Mouse (Mus musculus) heart, postnatal 0 days (tissue): Measurements from ENCODE around the gene Sephs2. TPM values are rescaled to one million over a fixed set of nuclear protein-coding genes. Genes with fewer than 3 reads are reported as not detected.

ENCODE experiments used
- ATAC-seq: fragments of 200-750 bp; cut with Nextera tagmentation; 2 replicates; pipeline ENCODE4 v1.8.0; 2017; ENCODE audit warnings: low read depth, moderate number of reproducible peaks, moderate library complexity; ENCODE audit not compliant: insufficient read depth
- DNase-seq: peaks from one replicate; pipeline ENCODE4 v3.0.0-alpha.2; 2016; ENCODE audit warnings: low spot score
- H3K27ac ChIP-seq: fragments of 300-500 bp; sonication (generic); 2 replicates; pipeline ENCODE4 v1.5.1; 2014; ENCODE audit warnings: low read depth, mild to moderate bottlenecking
- H3K27me3 ChIP-seq: fragments of 300-500 bp; sonication (generic); 2 replicates; pipeline ENCODE4 v1.6.1; 2014; ENCODE audit warnings: low read length, mixed read lengths; ENCODE audit not compliant: control insufficient read depth, insufficient read depth
- H3K36me3 ChIP-seq: fragments of 300-500 bp; sonication (generic); replicated peaks from 2 replicates; pipeline ENCODE4 v1.6.1; 2014; ENCODE audit warnings: low read length, mixed read lengths; ENCODE audit not compliant: control insufficient read depth, insufficient read depth
- H3K4me1 ChIP-seq: fragments of 300-500 bp; sonication (generic); 2 replicates; pipeline ENCODE4 v1.6.1; 2014; ENCODE audit warnings: antibody characterized with exemption; ENCODE audit not compliant: control insufficient read depth, insufficient read depth
- H3K4me2 ChIP-seq: fragments of 300-500 bp; sonication (generic); 2 replicates; pipeline ENCODE4 v1.6.1; 2014; ENCODE audit warnings: low read depth, mild to moderate bottlenecking, low read length, moderate library complexity
- H3K4me3 ChIP-seq: fragments of 300-500 bp; sonication (generic); 2 replicates; pipeline ENCODE4 v1.5.1; 2014; ENCODE audit warnings: low read depth, low read length
- H3K9ac ChIP-seq: fragments of 300-500 bp; sonication (generic); replicated peaks from 2 replicates; pipeline ENCODE4 v1.6.1; 2014; ENCODE audit warnings: low read depth, low read length, mixed read lengths
- H3K9me3 ChIP-seq: fragments of 300-500 bp; sonication (generic); replicated peaks from 2 replicates; pipeline ENCODE4 v1.6.1; 2016; ENCODE audit warnings: low read length; ENCODE audit not compliant: control insufficient read depth
- CTCF ChIP-seq: IDR thresholded peaks from 2 replicates; pipeline ENCODE4 v1.5.1; 2016; ENCODE audit warnings: antibody characterized with exemption, control low read depth, low read depth
- EP300 ChIP-seq: IDR thresholded peaks from 2 replicates; pipeline ENCODE4 v1.6.1; 2016; ENCODE audit warnings: antibody characterized with exemption, low read depth
- WGBS: fragments of 180-500 bp; shearing (Covaris S2); extraction: QIAGEN DNeasy Blood & Tissue Kit; methylation state at CpG from one replicate; pipeline ENCODE4 v1.1.7; 2014; 5-methylcytosine and 5-hydroxymethylcytosine counted together
- polyA plus RNA-seq: library from polyadenylated mRNA; unstranded; fragments of >200 nt; fragmentation: Nextera tagmentation; extraction: Ambion mirVana; gene quantifications from 2 replicates; pipeline ENCODE4 v1.2.1, GENCODE M21; 2015
- total RNA-seq: library from RNA; depleted of rRNA; stranded (reverse); fragments of >200 nt; gene quantifications from 2 replicates; pipeline ENCODE4 v1.2.3, GENCODE M21; 2014; ENCODE audit warnings: low replicate concordance

The Sephs2 gene
- total and polyA plus RNA-seq, 2 experiments from 2014 or later: 55.7 to 78.0 TPM

DNA sequence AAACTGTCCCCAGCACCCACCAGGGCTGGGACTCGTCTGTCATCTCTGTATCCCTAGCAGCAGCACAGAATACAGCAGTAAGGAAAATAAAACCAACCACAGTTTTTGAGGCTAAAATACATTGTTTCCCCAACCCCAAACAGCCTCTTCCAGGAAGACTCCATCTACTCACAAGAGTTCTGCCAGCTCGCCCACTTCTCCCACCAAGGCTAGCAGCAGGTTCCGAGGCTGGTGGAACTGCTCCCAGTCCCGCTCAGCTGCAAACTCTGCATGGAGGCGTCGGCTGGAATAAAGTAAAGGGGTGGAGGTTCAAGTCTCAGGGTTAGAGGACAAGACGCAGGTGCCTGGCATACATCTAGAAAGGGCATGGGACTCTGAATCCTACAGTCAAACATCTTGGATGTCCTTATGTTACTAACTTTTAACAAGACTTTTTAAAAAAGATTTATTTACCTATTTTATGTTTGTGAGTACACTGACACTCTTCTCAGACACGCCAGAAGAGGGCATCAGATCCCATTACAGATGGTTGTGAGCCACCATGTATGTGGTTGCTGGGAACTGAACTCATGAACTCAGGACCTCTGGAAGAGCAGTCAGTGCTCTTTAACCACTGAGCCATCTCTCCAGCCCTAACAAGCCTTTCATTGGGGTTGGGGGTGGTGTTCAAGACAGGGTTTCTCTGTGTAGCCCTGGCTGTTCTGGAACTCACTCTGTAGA is 14.5 kb downstream of the Sephs2 start:
- 74% methylated on average over 8 of the region's 8 CpGs for WGBS
- Histone ChIP-seq H3K27me3 (no peaks in the 10 kb centered on the region), H3K4me1 (peaks cover 19% of the 10 kb centered on the region; the same call in 1 of the 2 replicates), H3K9me3 (no peaks in the 10 kb centered on the region), H3K9ac (no peak overlapping the region), H3K27ac (no peak overlapping the region), H3K36me3 (0 out of 2 replicates have a peak, but pooled peaks cover 4% of the 10 kb centered on the region), H3K4me3 (no peak overlapping the region), H3K4me2 (peak overlapping the region; percentile 70; the same call in 1 of the 2 replicates)
- no peak for DNase-seq
- TF ChIP-seq EP300 (no peak), CTCF (no peak)
- no peak for ATAC-seq

DNA sequence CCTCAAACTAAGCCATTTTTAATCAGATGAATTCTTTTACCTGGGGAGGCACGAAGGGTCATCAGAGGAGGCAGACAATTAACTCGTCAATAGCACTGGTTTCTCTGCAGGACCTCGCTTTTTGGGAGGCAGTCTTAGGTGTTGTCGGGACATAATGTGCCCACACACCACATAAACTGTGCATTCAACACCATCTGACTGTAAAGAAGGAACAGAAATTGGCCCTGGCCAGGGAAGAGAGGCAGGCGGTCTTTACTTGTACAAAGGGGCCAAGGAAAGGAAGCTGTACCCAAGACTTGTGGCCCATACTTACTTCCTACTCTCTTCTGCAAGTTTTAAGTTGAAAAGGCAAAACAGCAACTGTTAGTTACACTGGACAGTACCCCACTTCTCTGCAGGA is 17.3 kb downstream of the Sephs2 start:
- no peaks in the 10 kb centered on the region for H3K27me3 ChIP-seq
- DNase-seq: no peak
- WGBS: 85% methylated on average over 5 of the region's 5 CpGs
- TF ChIP-seq CTCF: no peak
- no peak for TF ChIP-seq EP300
- 0 out of 2 replicates have a peak, but pooled peaks cover 4% of the 10 kb centered on the region for H3K36me3 ChIP-seq
- no peak overlapping the region for H3K4me3 ChIP-seq
- H3K4me2 ChIP-seq: no peak overlapping the region
- H3K9ac ChIP-seq: no peak overlapping the region
- no peak for ATAC-seq
- peaks cover 19% of the 10 kb centered on the region; the same call in 1 of the 2 replicates for H3K4me1 ChIP-seq
- H3K9me3 ChIP-seq: no peaks in the 10 kb centered on the region
- no peak overlapping the region for H3K27ac ChIP-seq

DNA sequence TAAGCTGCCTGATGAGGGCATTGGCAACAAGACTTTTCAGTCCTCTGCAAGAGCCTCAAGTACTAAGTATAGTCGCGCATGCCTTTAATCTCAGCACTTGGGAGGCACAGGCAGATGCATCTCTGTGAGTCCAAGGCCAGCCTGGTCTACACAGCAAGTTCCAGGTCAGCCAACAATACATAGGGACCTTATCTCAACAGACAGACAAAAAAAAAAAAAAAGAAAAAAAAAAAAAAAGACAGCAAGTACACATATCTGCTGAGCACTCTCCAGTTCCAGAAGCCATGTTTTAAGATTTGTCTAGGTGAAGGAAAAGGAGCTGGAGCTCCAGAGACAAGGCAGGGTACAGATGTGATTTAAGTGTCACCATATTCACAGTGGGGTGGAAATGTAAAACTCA is 17.9 kb downstream of the Sephs2 start:
- WGBS: 95% methylated on average over 2 of the region's 2 CpGs
- H3K4me3 ChIP-seq: no peak overlapping the region
- peaks cover 17% of the 10 kb centered on the region; the same call in 1 of the 2 replicates for H3K4me1 ChIP-seq
- H3K27ac ChIP-seq: no peak overlapping the region
- ATAC-seq (no peak), DNase-seq (no peak)
- H3K9ac ChIP-seq: no peak overlapping the region
- H3K9me3 ChIP-seq: no peaks in the 10 kb centered on the region
- no peaks in the 10 kb centered on the region for H3K27me3 ChIP-seq
- 0 out of 2 replicates have a peak, but pooled peaks cover 4% of the 10 kb centered on the region for H3K36me3 ChIP-seq
- H3K4me2 ChIP-seq: no peak overlapping the region
- TF ChIP-seq EP300 (no peak), CTCF (no peak)

DNA sequence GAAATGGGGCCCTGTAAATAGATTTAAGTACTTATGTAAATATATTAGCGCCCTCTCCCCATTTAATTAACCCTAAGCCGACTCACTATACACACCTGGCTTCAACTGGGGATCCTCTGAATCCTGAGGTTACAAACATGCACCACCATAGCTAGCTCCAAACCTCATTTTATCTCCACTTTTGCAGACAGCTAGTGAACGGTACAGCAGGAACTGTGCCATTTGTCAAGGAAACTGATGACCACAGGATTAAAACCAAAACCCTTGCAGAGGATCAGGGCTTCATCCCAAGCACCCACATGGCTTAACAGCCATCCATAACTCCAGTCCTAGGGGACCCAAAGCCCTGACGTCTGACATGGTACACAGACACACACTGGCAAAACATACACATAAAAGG is 18.8 kb downstream of the Sephs2 start:
- TF ChIP-seq CTCF: no peak
- no peak for TF ChIP-seq EP300
- H3K9me3 ChIP-seq: no peaks in the 10 kb centered on the region
- ATAC-seq: no peak
- no peak overlapping the region for H3K27ac ChIP-seq
- H3K27me3 ChIP-seq: no peaks in the 10 kb centered on the region
- H3K36me3 ChIP-seq: 0 out of 2 replicates have a peak, but pooled peaks cover 4% of the 10 kb centered on the region
- H3K4me1 ChIP-seq: peaks cover 14% of the 10 kb centered on the region; the same call in 1 of the 2 replicates
- DNase-seq: no peak
- no peak overlapping the region; the same call in 1 of the 2 replicates for H3K9ac ChIP-seq
- 28% methylated on average over 4 of the region's 4 CpGs for WGBS
- H3K4me3 ChIP-seq: peak overlapping the region; percentile 57; the same call in 1 of the 2 replicates
- H3K4me2 ChIP-seq: peak overlapping the region; percentile 68

DNA sequence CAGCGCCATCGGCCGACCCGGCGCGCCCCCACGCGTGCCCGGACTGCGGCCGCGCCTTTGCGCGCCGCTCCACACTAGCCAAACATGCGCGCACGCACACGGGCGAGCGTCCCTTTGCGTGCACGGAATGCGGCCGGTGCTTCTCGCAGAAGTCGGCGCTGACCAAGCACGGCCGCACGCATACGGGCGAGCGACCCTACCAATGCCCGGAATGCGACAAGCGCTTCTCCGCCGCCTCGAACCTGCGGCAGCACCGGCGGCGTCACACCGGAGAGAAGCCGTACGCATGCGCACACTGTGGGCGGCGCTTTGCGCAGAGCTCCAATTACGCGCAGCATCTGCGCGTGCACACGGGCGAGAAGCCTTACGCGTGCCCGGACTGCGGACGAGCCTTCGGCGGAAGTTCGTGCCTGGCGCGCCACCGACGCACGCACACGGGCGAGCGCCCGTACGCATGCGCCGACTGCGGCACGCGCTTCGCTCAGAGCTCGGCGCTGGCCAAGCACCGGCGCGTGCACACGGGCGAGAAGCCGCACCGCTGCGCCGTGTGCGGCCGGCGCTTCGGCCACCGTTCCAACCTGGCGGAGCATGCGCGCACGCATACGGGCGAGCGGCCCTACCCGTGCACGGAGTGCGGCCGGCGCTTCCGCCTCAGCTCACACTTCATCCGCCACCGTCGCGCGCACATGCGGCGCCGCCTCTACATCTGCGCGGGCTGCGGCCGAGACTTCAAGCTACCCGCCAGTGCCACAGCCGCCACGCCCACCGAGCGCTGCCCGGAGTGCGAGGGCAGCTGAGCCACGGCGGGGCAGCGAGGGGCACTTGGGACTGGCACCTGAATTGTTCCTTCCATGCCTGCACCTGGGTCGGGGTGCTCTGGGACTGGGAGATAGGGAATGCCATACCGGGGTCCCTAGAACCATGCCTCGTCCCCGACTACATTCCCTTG is 19.8 kb downstream of the Sephs2 start:
- no peaks in the 10 kb centered on the region for H3K27me3 ChIP-seq
- DNase-seq (peak; percentile 96), ATAC-seq (peak; percentile 93)
- H3K27ac ChIP-seq: peak overlapping the region; percentile 88
- TF ChIP-seq CTCF: no peak
- TF ChIP-seq EP300: 0 out of 2 replicates have a peak, but pooled peaks have one; percentile 33
- no peaks in the 10 kb centered on the region for H3K9me3 ChIP-seq
- peak overlapping the region; percentile 72 for H3K9ac ChIP-seq
- peak overlapping the region; percentile 57 for H3K4me3 ChIP-seq
- WGBS: under 1% methylated on average over 136 of the region's 136 CpGs
- 0 out of 2 replicates have a peak, but pooled peaks cover 8% of the 10 kb centered on the region for H3K4me1 ChIP-seq
- peak overlapping the region; percentile 68 for H3K4me2 ChIP-seq
- H3K36me3 ChIP-seq: peaks cover 10% of the 10 kb centered on the region; the same call in 1 of the 2 replicates
